Mouse (Mus musculus): ENCODE measurements around the gene Mrpl3. TPM values are rescaled to one million over a fixed set of nuclear protein-coding genes. Genes with fewer than 3 reads are reported as not detected.
"Not testable (repeated sequence)": the region's sequence is repeated elsewhere in the genome, so short reads cannot be mapped to it uniquely, and the experiment has no call there.

The Mrpl3 gene
- total and polyA plus RNA-seq, 2 experiments from 2014 or later, result 91.8 to 149 TPM

- Histone ChIP-seq H3K36me3 (replicated peaks; ENCODE audit: control insufficient read depth, insufficient read depth, low read length) (peaks cover 25% of the 10 kb centered on the region), H3K9ac (replicated peaks; ENCODE audit: low read depth, low read length) (no peak overlapping the region), H3K4me2 (ENCODE audit: low read depth, low read length) (no peak overlapping the region), H3K9me3 (replicated peaks; ENCODE audit: control insufficient read depth, low read length) (no peaks in the 10 kb centered on the region), H3K27ac (ENCODE audit: low read depth) (no peak overlapping the region), H3K27me3 (ENCODE audit: control insufficient read depth, insufficient read depth, low read length) (no peaks in the 10 kb centered on the region), H3K4me3 (ENCODE audit: low read depth, low read length) (no peak overlapping the region), H3K4me1 (ENCODE audit: control insufficient read depth, insufficient read depth) (no peaks in the 10 kb centered on the region)
- TF ChIP-seq EP300 (IDR thresholded peaks at IDR 0.05; ENCODE audit: low read depth) (no peak), CTCF (IDR thresholded peaks at IDR 0.05; ENCODE audit: low read depth) (no peak)
- no peak for DNase-seq (ENCODE audit: low spot score)
- ATAC-seq (ENCODE audit: insufficient read depth, low read depth), result no peak
- 89% methylated on average over 3 of the region's 3 CpGs for WGBS
Observed at GRCm38 (mm10) chr9:105080246-105080645, 27.2 kb downstream of the Mrpl3 start.

GRCm38 (mm10) chr9:105100807-105101570 lies 48.0 kb downstream of the Mrpl3 start:
- Histone ChIP-seq H3K4me3 (ENCODE audit: low read depth, low read length) (no peak overlapping the region), H3K9ac (replicated peaks; ENCODE audit: low read depth, low read length) (no peak overlapping the region), H3K27me3 (ENCODE audit: control insufficient read depth, insufficient read depth, low read length) (no peaks in the 10 kb centered on the region), H3K4me1 (ENCODE audit: control insufficient read depth, insufficient read depth) (no peaks in the 10 kb centered on the region), H3K4me2 (ENCODE audit: low read depth, low read length) (no peak overlapping the region), H3K36me3 (replicated peaks; ENCODE audit: control insufficient read depth, insufficient read depth, low read length) (no peaks in the 10 kb centered on the region), H3K9me3 (replicated peaks; ENCODE audit: control insufficient read depth, low read length) (no peaks in the 10 kb centered on the region), H3K27ac (ENCODE audit: low read depth) (no peak overlapping the region; the same call in 1 of the 2 replicates)
- 53% methylated on average over 15 of the region's 15 CpGs for WGBS
- ATAC-seq (ENCODE audit: insufficient read depth, low read depth), result no peak
- no peak for DNase-seq (ENCODE audit: low spot score)
- TF ChIP-seq CTCF (IDR thresholded peaks at IDR 0.05; ENCODE audit: low read depth) (no peak), EP300 (IDR thresholded peaks at IDR 0.05; ENCODE audit: low read depth) (no peak)

DNA sequence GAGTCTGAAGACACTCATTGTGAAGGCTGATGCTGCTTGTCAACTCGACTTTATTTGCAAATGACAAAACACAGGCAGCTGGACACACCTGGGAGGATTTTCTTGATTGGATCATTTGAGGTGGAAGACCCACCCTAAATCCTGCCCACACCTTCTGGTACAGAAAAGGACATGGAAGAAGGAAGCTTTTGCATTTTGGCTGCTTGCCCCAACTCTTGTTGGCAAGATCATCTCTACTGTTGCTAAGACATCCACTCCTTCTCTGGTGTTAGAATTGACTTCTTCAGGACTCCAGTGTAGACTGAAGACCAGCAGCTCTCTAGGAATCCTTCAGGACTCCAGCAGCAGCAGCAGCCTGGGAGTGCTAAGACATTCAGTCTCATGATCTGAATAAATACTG lies 48.9 kb downstream of the Mrpl3 start:
- no peak overlapping the region for H3K4me2 ChIP-seq (ENCODE audit: low read depth, low read length)
- H3K4me3 ChIP-seq (ENCODE audit: low read depth, low read length), result no peak overlapping the region
- no peak overlapping the region for H3K27ac ChIP-seq (ENCODE audit: low read depth)
- no peaks in the 10 kb centered on the region for H3K36me3 ChIP-seq (replicated peaks; ENCODE audit: control insufficient read depth, insufficient read depth, low read length)
- no peaks in the 10 kb centered on the region for H3K4me1 ChIP-seq (ENCODE audit: control insufficient read depth, insufficient read depth)
- DNase-seq (ENCODE audit: low spot score), result no peak
- no peak overlapping the region for H3K9ac ChIP-seq (replicated peaks; ENCODE audit: low read depth, low read length)
- no peak for ATAC-seq (ENCODE audit: insufficient read depth, low read depth)
- no peaks in the 10 kb centered on the region for H3K27me3 ChIP-seq (ENCODE audit: control insufficient read depth, insufficient read depth, low read length)
- no peaks in the 10 kb centered on the region for H3K9me3 ChIP-seq (replicated peaks; ENCODE audit: control insufficient read depth, low read length)
- no peak for TF ChIP-seq CTCF (IDR thresholded peaks at IDR 0.05; ENCODE audit: low read depth)
- no peak for TF ChIP-seq EP300 (IDR thresholded peaks at IDR 0.05; ENCODE audit: low read depth)
- 30% methylated on average over 1 of the region's 1 CpGs for WGBS

GRCm38 (mm10) chr9:105103893-105104292 lies 50.9 kb downstream of the Mrpl3 start:
- Histone ChIP-seq H3K36me3 (replicated peaks; ENCODE audit: control insufficient read depth, insufficient read depth, low read length) (no peaks in the 10 kb centered on the region), H3K4me3 (ENCODE audit: low read depth, low read length) (no peak overlapping the region), H3K4me1 (ENCODE audit: control insufficient read depth, insufficient read depth) (no peaks in the 10 kb centered on the region), H3K9ac (replicated peaks; ENCODE audit: low read depth, low read length) (no peak overlapping the region), H3K4me2 (ENCODE audit: low read depth, low read length) (no peak overlapping the region), H3K27ac (ENCODE audit: low read depth) (no peak overlapping the region), H3K27me3 (ENCODE audit: control insufficient read depth, insufficient read depth, low read length) (no peaks in the 10 kb centered on the region), H3K9me3 (replicated peaks; ENCODE audit: control insufficient read depth, low read length) (no peaks in the 10 kb centered on the region)
- WGBS, result 80% methylated on average over 5 of the region's 5 CpGs
- no peak for ATAC-seq (ENCODE audit: insufficient read depth, low read depth)
- TF ChIP-seq CTCF (IDR thresholded peaks at IDR 0.05; ENCODE audit: low read depth), result no peak
- TF ChIP-seq EP300 (IDR thresholded peaks at IDR 0.05; ENCODE audit: low read depth), result no peak
- no peak for DNase-seq (ENCODE audit: low spot score)

- H3K27ac ChIP-seq (ENCODE audit: low read depth); H3K4me3 ChIP-seq (ENCODE audit: low read depth, low read length); H3K9ac ChIP-seq (replicated peaks; ENCODE audit: low read depth, low read length); DNase-seq (ENCODE audit: low spot score); H3K27me3 ChIP-seq (ENCODE audit: control insufficient read depth, insufficient read depth, low read length); H3K36me3 ChIP-seq (replicated peaks; ENCODE audit: control insufficient read depth, insufficient read depth, low read length); H3K4me1 ChIP-seq (ENCODE audit: control insufficient read depth, insufficient read depth); ATAC-seq (ENCODE audit: insufficient read depth, low read depth); H3K4me2 ChIP-seq (ENCODE audit: low read depth, low read length); H3K9me3 ChIP-seq (replicated peaks; ENCODE audit: control insufficient read depth, low read length): not testable (repeated sequence)
- 54% methylated on average over 3 of the region's 3 CpGs for WGBS
Observed at GRCm38 (mm10) chr9:105125206-105125605, 72.2 kb downstream of the Mrpl3 start.

Other genes starting within 250 kb of the Mrpl3 start
- gene Nudt16, start 78.6 kb downstream of the Mrpl3 start, total RNA-seq (2014; rRNA removed; ENCODE audit: low replicate concordance), result 8.9 and 10.4 TPM in 2 replicates
- gene Nudt16, start 78.6 kb downstream of the Mrpl3 start, polyA plus RNA-seq (2015; fragmentation: Nextera tagmentation; extraction: Ambion mirVana), result 8.1 and 8.5 TPM in 2 replicates
- not detected in 2 replicates for gene 1700080E11Rik, start 91.9 kb downstream of the Mrpl3 start, total RNA-seq (2014; rRNA removed; ENCODE audit: low replicate concordance)
- not detected in 2 replicates for gene 1700080E11Rik, start 91.9 kb downstream of the Mrpl3 start, polyA plus RNA-seq (2015; fragmentation: Nextera tagmentation; extraction: Ambion mirVana)

Measured in heart, postnatal 0 days (tissue).